Mouse (Mus musculus) forebrain, embryonic 12.5 days (tissue): ENCODE data around the gene Dcpp3. TPM values are rescaled to one million over a fixed set of nuclear protein-coding genes. Genes with fewer than 3 reads are reported as not detected.
A peak's percentile ranks its signal among the peaks of the same experiment; 100 is the strongest.
"Not testable (repeated sequence)": the region's sequence is repeated elsewhere in the genome, so short reads cannot be mapped to it uniquely, and the experiment has no call there.

Experiments used
- ATAC-seq: fragments of 200-750 bp; cut with Nextera tagmentation; 2 replicates; pipeline ENCODE4 v1.8.0; 2017; ENCODE audit warnings: moderate TSS enrichment; ENCODE audit not compliant: low FRiP score
- H3K27ac ChIP-seq: fragments of 300-500 bp; sonication (generic); 2 replicates; pipeline ENCODE4 v1.5.1; 2016; ENCODE audit warnings: mild to moderate bottlenecking
- H3K27me3 ChIP-seq: fragments of 300-500 bp; sonication (generic); 2 replicates; pipeline ENCODE4 v1.6.1; 2016; ENCODE audit warnings: mild to moderate bottlenecking
- H3K36me3 ChIP-seq: fragments of 300-500 bp; sonication (generic); replicated peaks from 2 replicates; pipeline ENCODE4 v1.6.1; 2016; ENCODE audit warnings: mild to moderate bottlenecking
- H3K4me1 ChIP-seq: fragments of 300-500 bp; sonication (generic); 2 replicates; pipeline ENCODE4 v1.6.1; 2016
- H3K4me2 ChIP-seq: fragments of 300-500 bp; sonication (generic); 2 replicates; pipeline ENCODE4 v1.6.1; 2016; ENCODE audit warnings: mild to moderate bottlenecking, moderate library complexity
- H3K4me3 ChIP-seq: fragments of 300-500 bp; sonication (generic); replicated peaks from 2 replicates; pipeline ENCODE4 v1.5.1; 2016; ENCODE audit warnings: mild to moderate bottlenecking
- H3K9ac ChIP-seq: fragments of 300-500 bp; sonication (generic); 2 replicates; pipeline ENCODE4 v1.6.1; 2016; ENCODE audit warnings: mild to moderate bottlenecking
- H3K9me3 ChIP-seq: fragments of 300-500 bp; sonication (generic); 2 replicates; pipeline ENCODE4 v1.6.1; 2016
- WGBS: fragments of 180-500 bp; shearing (Covaris S2); methylation state at CpG from one replicate; pipeline ENCODE4 v1.1.7; 2016; 5-methylcytosine and 5-hydroxymethylcytosine counted together
- polyA plus RNA-seq: library from polyadenylated mRNA; unstranded; fragments of >200 nt; fragmentation: Nextera tagmentation; extraction: Ambion mirVana; gene quantifications from 2 replicates; pipeline ENCODE4 v1.2.1, GENCODE M21; 2016

Dcpp3 gene
- polyA plus RNA-seq, 1 experiment from 2014 or later = not detected

DNA sequence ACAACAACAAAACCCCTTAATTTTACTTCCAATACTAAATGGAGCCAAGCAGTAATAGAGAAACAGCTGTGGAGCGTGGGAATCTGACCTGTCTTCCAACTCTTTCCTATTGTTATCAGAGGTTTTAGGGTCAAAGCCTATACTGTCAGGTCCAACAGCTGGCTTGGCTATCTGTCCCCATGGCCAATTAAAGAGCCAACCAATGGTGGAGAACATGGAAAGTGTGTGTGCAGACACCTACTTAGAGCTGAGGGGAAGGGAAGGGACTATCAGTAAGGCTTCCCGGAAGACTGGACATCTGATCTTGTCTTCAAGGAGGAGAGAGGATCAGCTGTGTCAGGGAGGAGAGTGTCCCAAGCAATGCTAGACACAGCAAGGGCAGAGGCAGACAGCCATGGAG, 31.8 kb downstream of the Dcpp3 start:
- no peak for ATAC-seq
- H3K4me1 ChIP-seq = no peaks in the 10 kb centered on the region
- 80% methylated on average over 2 of the region's 2 CpGs for WGBS
- H3K4me2 ChIP-seq = no peak overlapping the region
- no peak overlapping the region for H3K9ac ChIP-seq
- H3K9me3 ChIP-seq = no peaks in the 10 kb centered on the region
- H3K27me3 ChIP-seq = no peaks in the 10 kb centered on the region
- no peaks in the 10 kb centered on the region for H3K36me3 ChIP-seq
- no peak overlapping the region for H3K27ac ChIP-seq
- H3K4me3 ChIP-seq = no peak overlapping the region

DNA sequence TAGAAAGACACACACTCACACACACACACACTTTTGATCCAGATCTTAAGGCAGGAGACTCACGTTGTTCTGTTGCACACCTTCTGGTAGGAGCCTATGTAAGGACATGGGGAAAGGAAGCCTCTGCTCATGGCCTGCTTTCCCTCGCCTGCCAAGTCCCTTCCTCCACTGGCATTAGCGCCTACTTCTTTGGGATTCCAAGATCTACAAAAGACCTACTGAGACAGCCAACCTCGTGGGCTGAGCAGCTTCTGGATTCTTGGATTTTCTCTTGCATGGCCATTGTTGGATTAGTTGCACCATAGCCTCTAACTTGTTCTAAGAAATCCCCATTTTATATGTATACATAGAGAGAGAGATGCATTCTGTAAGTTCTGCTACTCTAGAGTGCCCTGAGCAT, 33.6 kb downstream of the Dcpp3 start:
- not testable (repeated sequence) for H3K27me3 ChIP-seq, H3K4me3 ChIP-seq, H3K9me3 ChIP-seq, H3K27ac ChIP-seq, ATAC-seq, H3K36me3 ChIP-seq, H3K4me2 ChIP-seq, H3K4me1 ChIP-seq, H3K9ac ChIP-seq
- WGBS = 72% methylated on average over 4 of the region's 4 CpGs

DNA sequence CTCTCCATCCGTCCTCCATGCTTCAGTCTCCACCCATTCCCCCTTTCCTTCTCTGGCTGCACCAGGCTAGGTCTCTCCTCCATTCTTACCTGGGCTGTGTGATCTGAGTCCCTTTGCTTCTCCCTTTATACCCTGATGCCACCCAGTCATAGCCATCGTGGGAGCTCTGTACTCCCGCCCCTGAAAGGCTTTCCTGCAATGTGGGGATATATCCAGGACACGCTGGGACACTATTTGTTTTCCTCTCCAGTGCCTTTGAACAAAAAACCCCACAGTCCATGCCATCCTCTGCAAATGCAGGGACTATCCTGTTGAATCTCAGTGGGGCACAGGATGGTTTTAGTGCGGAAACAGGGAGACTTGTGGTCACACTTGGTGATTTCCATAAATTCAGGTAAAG, 37.9 kb downstream of the Dcpp3 start, which contains the start of gene Sbpl:
TSS of gene Sbpl (minus strand) at position 101 of the 400 bp plus-strand sequence.
- Histone ChIP-seq H3K9ac (no peak within 1 kb of the TSS), H3K36me3 (no peaks in the 10 kb centered on the region), H3K9me3 (no peaks in the 10 kb centered on the region), H3K27ac (no peak within 1 kb of the TSS), H3K4me1 (no peaks in the 10 kb centered on the region), H3K4me2 (no peak within 1 kb of the TSS), H3K27me3 (no peaks in the 10 kb centered on the region), H3K4me3 (no peak within 1 kb of the TSS)
- no peak for ATAC-seq
- 74% methylated on average over 5 of the region's 5 CpGs for WGBS

DNA sequence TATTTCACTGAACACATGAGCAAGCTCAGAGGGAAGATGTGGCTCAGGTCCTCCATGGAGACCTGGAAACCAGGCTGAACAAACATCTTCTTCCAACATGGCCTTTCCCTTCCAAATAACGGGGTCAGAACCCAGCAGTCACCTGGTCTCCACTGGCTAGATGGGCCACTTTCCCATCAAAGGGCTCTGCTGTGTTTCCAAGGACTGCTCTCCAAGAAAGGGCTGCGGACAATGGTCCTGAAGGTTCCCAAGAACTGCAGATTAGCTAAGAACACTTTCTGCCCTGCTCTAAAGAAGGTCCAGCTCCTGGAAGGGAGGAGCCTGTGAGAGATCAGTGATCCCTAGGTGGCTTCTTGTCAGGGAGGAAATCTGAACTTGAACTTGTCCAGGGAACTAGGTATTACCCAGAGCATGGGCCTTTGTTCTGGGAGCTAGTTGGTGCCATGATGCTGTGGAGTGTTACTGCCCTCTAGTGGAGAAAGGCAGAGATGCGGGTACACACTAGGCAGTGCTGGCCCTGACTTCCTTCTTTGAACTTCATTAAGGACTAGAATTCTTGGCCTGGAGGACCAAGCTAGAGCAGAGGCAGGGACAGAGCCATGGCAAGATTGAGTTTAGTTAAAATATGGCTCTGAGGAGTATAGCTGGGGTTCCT, 43.0 kb downstream of the Dcpp3 start:
- ATAC-seq = peak; percentile 94
- H3K27me3 ChIP-seq = no peaks in the 10 kb centered on the region
- no peaks in the 10 kb centered on the region for H3K9me3 ChIP-seq
- H3K27ac ChIP-seq = no peak overlapping the region; the same call in 1 of the 2 replicates
- H3K4me3 ChIP-seq = no peak overlapping the region
- H3K9ac ChIP-seq = no peak overlapping the region
- WGBS = 39% methylated on average over 3 of the region's 3 CpGs
- no peaks in the 10 kb centered on the region for H3K4me1 ChIP-seq
- no peaks in the 10 kb centered on the region for H3K36me3 ChIP-seq
- no peak overlapping the region for H3K4me2 ChIP-seq

DNA sequence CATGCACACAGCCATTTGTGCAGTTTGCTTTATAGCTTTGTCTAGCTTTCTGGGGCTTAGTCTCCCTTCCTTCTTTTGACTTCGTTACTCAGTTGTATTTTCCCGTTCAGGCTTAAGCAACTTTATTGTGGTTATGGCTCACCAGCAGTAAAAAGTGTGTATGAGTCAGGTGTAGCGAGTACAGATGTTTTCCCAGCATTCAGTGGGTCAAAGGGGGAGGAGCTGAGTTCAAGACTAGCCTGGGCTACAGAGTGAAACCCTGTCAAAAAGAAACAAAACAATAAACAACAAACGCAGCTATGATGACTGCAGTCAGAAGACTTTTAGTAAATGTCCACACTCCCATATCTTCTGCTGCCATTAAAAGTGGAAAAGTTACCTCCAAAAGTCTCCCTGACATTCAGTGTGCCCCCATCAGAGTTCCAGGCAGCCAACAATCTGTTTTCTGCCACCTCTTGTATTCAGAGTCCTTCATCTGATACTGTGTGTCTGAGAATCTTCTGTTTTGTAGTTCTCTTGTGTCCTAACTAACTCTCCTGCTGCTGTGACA, 44.4 kb downstream of the Dcpp3 start:
- Histone ChIP-seq H3K27me3 (no peaks in the 10 kb centered on the region), H3K4me3 (no peak overlapping the region), H3K4me2 (no peak overlapping the region), H3K4me1 (peaks cover 6% of the 10 kb centered on the region), H3K9me3 (no peaks in the 10 kb centered on the region), H3K27ac (no peak overlapping the region), H3K9ac (no peak overlapping the region), H3K36me3 (no peaks in the 10 kb centered on the region)
- ATAC-seq = no peak
- WGBS = 28% methylated on average over 4 of the region's 4 CpGs

DNA sequence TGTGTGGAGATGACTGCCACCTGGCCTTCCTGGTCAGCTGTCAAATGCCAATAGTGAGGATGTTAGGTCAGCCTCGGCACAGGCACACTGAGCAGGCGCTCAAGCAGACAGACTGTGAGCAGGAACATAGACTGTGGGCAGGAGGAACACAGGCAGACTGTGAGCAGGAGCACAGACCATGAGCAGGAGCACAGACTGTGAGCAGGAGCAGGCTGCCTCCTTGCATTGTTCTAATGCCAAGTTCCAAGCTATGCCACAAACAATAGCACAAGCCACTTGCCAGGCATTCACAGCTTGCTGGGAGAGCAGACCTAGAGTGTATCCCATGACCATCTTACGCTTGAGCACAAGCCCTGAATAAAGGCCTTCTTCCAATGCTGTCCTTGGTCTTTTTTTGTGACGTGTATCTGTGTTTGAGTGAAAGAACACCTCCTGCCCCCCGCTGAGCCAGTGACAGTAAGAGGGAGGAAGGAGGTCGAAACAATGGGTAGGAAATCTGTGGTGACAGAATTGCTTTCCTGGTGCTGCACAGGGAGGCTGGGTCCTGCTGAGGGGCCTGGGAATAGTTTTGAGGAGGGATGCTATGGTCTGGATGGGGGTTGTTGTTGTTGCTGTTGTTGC, 48.7 kb downstream of the Dcpp3 start:
- Histone ChIP-seq H3K9ac (no peak overlapping the region), H3K4me3 (no peak overlapping the region), H3K9me3 (no peaks in the 10 kb centered on the region), H3K4me2 (no peak overlapping the region), H3K36me3 (no peaks in the 10 kb centered on the region), H3K4me1 (peaks cover 6% of the 10 kb centered on the region), H3K27me3 (no peaks in the 10 kb centered on the region), H3K27ac (no peak overlapping the region)
- no peak for ATAC-seq
- 36% methylated on average over 6 of the region's 6 CpGs for WGBS

DNA sequence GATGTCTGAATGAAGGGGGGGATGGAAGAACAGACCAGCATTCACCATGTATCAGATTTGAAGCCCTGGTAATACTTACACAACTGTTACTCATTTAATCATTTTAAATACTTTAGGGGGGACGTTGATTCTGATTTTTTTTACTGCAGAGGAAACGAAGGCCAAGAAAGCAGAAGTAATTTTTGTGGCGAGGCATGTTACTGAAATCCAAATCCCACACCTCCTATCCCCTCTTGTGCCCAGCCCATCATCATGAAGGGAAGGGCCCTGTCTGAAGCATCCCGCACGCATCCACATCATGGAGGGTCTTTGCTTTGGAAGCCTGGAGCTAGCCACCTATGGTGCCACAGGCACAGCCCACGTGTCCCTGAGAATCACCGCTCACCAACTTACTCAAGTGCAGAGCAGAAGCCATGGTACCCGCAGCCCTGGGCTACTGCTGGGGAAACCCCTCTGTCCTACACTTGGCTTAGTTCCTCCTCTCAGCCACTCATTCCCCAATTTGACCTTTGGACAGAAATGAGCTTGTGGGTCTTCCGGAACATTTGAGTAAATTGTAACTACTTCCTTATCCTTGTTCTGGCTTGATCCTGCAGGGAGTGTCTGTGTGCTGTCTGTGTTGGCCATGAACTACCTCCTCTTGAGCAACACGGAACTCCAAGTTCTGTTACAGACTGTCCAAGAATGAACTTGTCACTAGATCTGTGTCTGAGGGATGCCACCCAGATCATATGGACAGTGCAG, 49.6 kb downstream of the Dcpp3 start:
- WGBS = 87% methylated on average over 10 of the region's 10 CpGs
- no peak overlapping the region for H3K9ac ChIP-seq
- ATAC-seq = no peak
- no peak overlapping the region for H3K27ac ChIP-seq
- no peaks in the 10 kb centered on the region for H3K36me3 ChIP-seq
- peaks cover 6% of the 10 kb centered on the region for H3K4me1 ChIP-seq
- H3K27me3 ChIP-seq = no peaks in the 10 kb centered on the region
- no peak overlapping the region for H3K4me2 ChIP-seq
- H3K4me3 ChIP-seq = no peak overlapping the region
- H3K9me3 ChIP-seq = no peaks in the 10 kb centered on the region

DNA sequence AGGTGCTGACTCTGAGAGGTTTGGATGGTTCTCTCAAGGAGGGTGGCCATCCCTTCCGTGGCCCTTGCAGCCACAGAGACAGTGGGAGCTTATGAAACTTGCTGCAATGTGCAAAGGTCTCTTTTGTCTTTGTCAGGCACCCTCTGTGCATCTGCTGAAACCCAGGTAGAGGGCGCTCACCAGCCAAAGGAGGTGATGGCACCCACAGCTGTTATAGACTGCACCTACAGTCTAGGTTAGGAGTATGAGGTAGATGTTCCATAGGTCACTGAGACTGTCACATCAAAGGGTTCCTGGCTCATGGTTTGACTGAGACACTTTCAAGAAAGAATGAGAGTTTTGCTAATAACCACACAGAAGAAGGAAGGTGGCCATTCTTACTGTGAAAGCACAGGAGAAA, 51.5 kb downstream of the Dcpp3 start:
- Histone ChIP-seq H3K9me3 (no peaks in the 10 kb centered on the region), H3K4me2 (no peak overlapping the region), H3K4me1 (peaks cover 6% of the 10 kb centered on the region), H3K27me3 (no peaks in the 10 kb centered on the region), H3K9ac (no peak overlapping the region), H3K4me3 (no peak overlapping the region), H3K36me3 (no peaks in the 10 kb centered on the region), H3K27ac (no peak overlapping the region)
- no peak for ATAC-seq
- WGBS = 51% methylated on average over 2 of the region's 2 CpGs

Other genes with a start within 250 kb of the Dcpp3 start
- 47.1 and 50.3 TPM in 2 replicates for gene Hcfc1r1, start 243.9 kb upstream of the Dcpp3 start, polyA plus RNA-seq
- gene Thoc6, start 243.6 kb upstream of the Dcpp3 start, polyA plus RNA-seq = 49.3 and 49.7 TPM in 2 replicates
- 3.6 and 4.2 TPM in 2 replicates for gene Tnfrsf12a, start 240.0 kb upstream of the Dcpp3 start, polyA plus RNA-seq
- gene Cldn6, start 238.2 kb upstream of the Dcpp3 start, polyA plus RNA-seq = 7.1 and 8.0 TPM in 2 replicates
- 6.3 and 8.2 TPM in 2 replicates for gene Cldn9, start 233.4 kb upstream of the Dcpp3 start, polyA plus RNA-seq
- gene 1520401A03Rik, start 194.7 kb upstream of the Dcpp3 start, polyA plus RNA-seq = 0.17 TPM in 1 of 2 replicates, not detected in the other
- 47.3 and 49.6 TPM in 2 replicates for gene Pkmyt1, start 191.1 kb upstream of the Dcpp3 start, polyA plus RNA-seq
- gene Paqr4, start 176.6 kb upstream of the Dcpp3 start, polyA plus RNA-seq = 26.4 and 30.8 TPM in 2 replicates
- gene Kremen2, start 171.6 kb upstream of the Dcpp3 start, polyA plus RNA-seq = 1.4 and 1.6 TPM in 2 replicates
- gene Flywch1, start 145.9 kb upstream of the Dcpp3 start, polyA plus RNA-seq = 173 and 179 TPM in 2 replicates
- 32.7 and 33.5 TPM in 2 replicates for gene Flywch2, start 131.4 kb upstream of the Dcpp3 start, polyA plus RNA-seq
- 660 and 697 TPM in 2 replicates for gene Srrm2, start 126.9 kb upstream of the Dcpp3 start, polyA plus RNA-seq
- 1,039 and 1,118 TPM in 2 replicates for gene Elob, start 88.3 kb upstream of the Dcpp3 start, polyA plus RNA-seq
- 0.14 TPM in 1 of 2 replicates, not detected in the other for gene Prss33, start 81.4 kb upstream of the Dcpp3 start, polyA plus RNA-seq
- not detected in 2 replicates for gene Prss32, start 73.6 kb upstream of the Dcpp3 start, polyA plus RNA-seq
- 1.3 and 3.0 TPM in 2 replicates for gene Prss41, start 73.3 kb upstream of the Dcpp3 start, polyA plus RNA-seq
- not detected in 2 replicates for gene Prss21, start 49.4 kb upstream of the Dcpp3 start, polyA plus RNA-seq
- gene Dcpp1, start 36.6 kb upstream of the Dcpp3 start, polyA plus RNA-seq = not detected in 2 replicates
- not detected in 2 replicates for gene Dcpp2, start 36.6 kb upstream of the Dcpp3 start, polyA plus RNA-seq
- gene Sbp, start 24.2 kb downstream of the Dcpp3 start, polyA plus RNA-seq = not detected in 2 replicates
- not detected in 2 replicates for gene Sbpl, start 37.8 kb downstream of the Dcpp3 start, polyA plus RNA-seq
- gene Prss30, start 63.1 kb downstream of the Dcpp3 start, polyA plus RNA-seq = not detected in 2 replicates
- gene Prss22, start 80.6 kb downstream of the Dcpp3 start, polyA plus RNA-seq = 0.33 and 0.35 TPM in 2 replicates
- 0.26 and 0.31 TPM in 2 replicates for gene Prss27, start 120.7 kb downstream of the Dcpp3 start, polyA plus RNA-seq
- gene Kctd5, start 156.0 kb downstream of the Dcpp3 start, polyA plus RNA-seq = 91.7 and 92.2 TPM in 2 replicates
- 51.1 and 59.2 TPM in 2 replicates for gene Pdpk1, start 233.5 kb downstream of the Dcpp3 start, polyA plus RNA-seq
- gene Amdhd2, start 246.3 kb downstream of the Dcpp3 start, polyA plus RNA-seq = 31.1 and 32.6 TPM in 2 replicates